Mouse (Mus musculus) liver, adult 2 months (tissue): ENCODE measurements around the gene Rsph14. TPM values are rescaled to one million over a fixed set of nuclear protein-coding genes. Genes with fewer than 3 reads are reported as not detected.
A peak's percentile ranks its signal among the peaks of the same experiment; 100 is the strongest.

Experiments used
- DNase-seq: peaks from one replicate; pipeline ENCODE4 v3.0.0-alpha.2; 2011; ENCODE audit warnings: low read depth, low spot score; ENCODE audit errors: extremely low read depth
- H3K27ac ChIP-seq: fragments of 200-500 bp; replicated peaks from 2 replicates; pipeline ENCODE4 v1.5.1; 2012; ENCODE audit warnings: low read depth, mild to moderate bottlenecking, control low read depth, inconsistent platforms, low read length; ENCODE audit not compliant: insufficient read depth
- H3K27me3 ChIP-seq: fragments of 200-500 bp; 2 replicates; pipeline ENCODE4 v1.6.1; 2012; ENCODE audit warnings: mild to moderate bottlenecking, moderate library complexity, low read length, inconsistent platforms; ENCODE audit not compliant: control insufficient read depth, insufficient read depth
- H3K36me3 ChIP-seq: fragments of 200-500 bp; 2 replicates; pipeline ENCODE4 v1.6.1; 2012; ENCODE audit warnings: low read length, inconsistent platforms; ENCODE audit not compliant: control insufficient read depth, insufficient read depth
- H3K4me1 ChIP-seq: fragments of 200-500 bp; 2 replicates; pipeline ENCODE4 v1.6.1; 2011; ENCODE audit warnings: low read length; ENCODE audit not compliant: control insufficient read depth, insufficient read depth
- H3K4me3 ChIP-seq: fragments of 200-500 bp; 2 replicates; pipeline ENCODE4 v1.5.1; 2011; ENCODE audit warnings: low read depth, mild to moderate bottlenecking, control low read depth, low read length, moderate library complexity; ENCODE audit not compliant: insufficient read depth
- H3K79me2 ChIP-seq: fragments of 200-500 bp; 2 replicates; pipeline ENCODE4 v1.6.1; 2012; ENCODE audit warnings: inconsistent platforms, mild to moderate bottlenecking, low read length, moderate library complexity; ENCODE audit not compliant: control insufficient read depth, insufficient read depth
- H3K9ac ChIP-seq: fragments of 200-500 bp; 2 replicates; pipeline ENCODE4 v1.6.1; 2012; ENCODE audit warnings: low read depth, mild to moderate bottlenecking, control low read depth, inconsistent platforms, low read length
- CTCF ChIP-seq: fragments of 200-500 bp; IDR thresholded peaks from 2 replicates; pipeline ENCODE4 v1.5.1; 2011; ENCODE audit warnings: low read depth, low read length, control low read depth
- POLR2A ChIP-seq: fragments of 200-500 bp; IDR thresholded peaks from 2 replicates; pipeline ENCODE4 v1.6.1; 2011; ENCODE audit warnings: low read length, control low read depth; ENCODE audit not compliant: insufficient read depth; ENCODE audit errors: extremely low read depth
- WGBS: fragments of 180-500 bp; shearing (Covaris S2); methylation state at CpG from one replicate; pipeline ENCODE4 v1.1.7; 2018; 5-methylcytosine and 5-hydroxymethylcytosine counted together
- polyA plus RNA-seq: library from polyadenylated mRNA; depleted of rRNA; stranded (reverse); fragments of >200 nt; gene quantifications from 2 replicates; pipeline ENCODE4 v1.2.3, GENCODE M21; 2012
- total RNA-seq: library from RNA; depleted of rRNA; stranded (reverse); fragments of >200 nt; gene quantifications from 2 replicates; pipeline ENCODE4 v1.2.3, GENCODE M21; 2014

The Rsph14 gene
- total and polyA plus RNA-seq, 2 experiments, result not detected

- WGBS, result 53% methylated on average over 5 of the region's 5 CpGs
These were observed 94.0 kb downstream of the Rsph14 start for GRCm38 (mm10) chr10:74938410-74938809.

GRCm38 (mm10) chr10:74937003-74937790, 95.2 kb downstream of the Rsph14 start:
- no peaks in the 10 kb centered on the region for H3K79me2 ChIP-seq
- H3K9ac ChIP-seq, result no peak overlapping the region
- H3K36me3 ChIP-seq, result no peaks in the 10 kb centered on the region
- DNase-seq, result peak; percentile 36
- no peaks in the 10 kb centered on the region for H3K27me3 ChIP-seq
- no peak for TF ChIP-seq POLR2A
- TF ChIP-seq CTCF, result peak; percentile 87
- H3K27ac ChIP-seq, result no peak overlapping the region
- no peak overlapping the region for H3K4me3 ChIP-seq
- H3K4me1 ChIP-seq, result no peaks in the 10 kb centered on the region
- 82% methylated on average over 10 of the region's 10 CpGs for WGBS

More at GRCm38 (mm10) chr10:74938410-74938809, 94.0 kb downstream of the Rsph14 start:
- Histone ChIP-seq H3K79me2 (no peaks in the 10 kb centered on the region), H3K36me3 (no peaks in the 10 kb centered on the region), H3K4me3 (no peak overlapping the region), H3K9ac (no peak overlapping the region), H3K4me1 (no peaks in the 10 kb centered on the region), H3K27me3 (no peaks in the 10 kb centered on the region), H3K27ac (no peak overlapping the region)
- no peak for DNase-seq
- TF ChIP-seq CTCF (0 out of 2 replicates have a peak, but pooled peaks have one; percentile 10), POLR2A (no peak)

GRCm38 (mm10) chr10:74935016-74935415, 97.4 kb downstream of the Rsph14 start:
- no peak overlapping the region for H3K27ac ChIP-seq
- H3K27me3 ChIP-seq, result no peaks in the 10 kb centered on the region
- no peaks in the 10 kb centered on the region for H3K79me2 ChIP-seq
- H3K9ac ChIP-seq, result no peak overlapping the region
- TF ChIP-seq CTCF (peak; percentile 31; the same call in 1 of the 2 replicates), POLR2A (no peak)
- 24% methylated on average over 6 of the region's 6 CpGs for WGBS
- H3K36me3 ChIP-seq, result no peaks in the 10 kb centered on the region
- H3K4me1 ChIP-seq, result no peaks in the 10 kb centered on the region
- H3K4me3 ChIP-seq, result no peak overlapping the region
- peak; percentile 18 for DNase-seq

- Histone ChIP-seq H3K27ac (no peak overlapping the region), H3K4me3 (no peak overlapping the region), H3K27me3 (no peaks in the 10 kb centered on the region), H3K9ac (no peak overlapping the region), H3K79me2 (no peaks in the 10 kb centered on the region), H3K36me3 (no peaks in the 10 kb centered on the region), H3K4me1 (no peaks in the 10 kb centered on the region)
- TF ChIP-seq CTCF (peak; percentile 30), POLR2A (no peak)
- WGBS, result 77% methylated on average over 12 of the region's 12 CpGs
- no peak for DNase-seq
These were observed 97.9 kb downstream of the Rsph14 start for GRCm38 (mm10) chr10:74934521-74934920.

GRCm38 (mm10) chr10:74933548-74934190, 98.7 kb downstream of the Rsph14 start:
- H3K4me3 ChIP-seq, result no peak overlapping the region
- no peak for DNase-seq
- H3K9ac ChIP-seq, result no peak overlapping the region
- no peaks in the 10 kb centered on the region for H3K4me1 ChIP-seq
- H3K27me3 ChIP-seq, result no peaks in the 10 kb centered on the region
- no peaks in the 10 kb centered on the region for H3K36me3 ChIP-seq
- 85% methylated on average over 19 of the region's 19 CpGs for WGBS
- no peaks in the 10 kb centered on the region for H3K79me2 ChIP-seq
- H3K27ac ChIP-seq, result no peak overlapping the region
- no peak for TF ChIP-seq CTCF
- no peak for TF ChIP-seq POLR2A
